18 mouse cellular contexts compared by ENCODE assay signal in genomic region chr11:121289859-121290258, GRCm38 (mm10). TPM values are rescaled to one million over a fixed set of nuclear protein-coding genes. Genes with fewer than 3 reads are reported as not detected.
A peak's percentile ranks its signal among the peaks of the same experiment; 100 is the strongest.
DNase-seq lines count a peak whose midpoint lies in the region; ATAC-seq and TF ChIP-seq lines count a peak whose summit lies in the region.
"Had no signal": no experiment of that assay in that cellular context is flagged by ENCODE, and none has a peak within 500 bp of the region (broad histone marks: within the 10 kb centered on the region; RNA-seq: fewer than 3 reads in every experiment).

No protein-coding gene starts in this region.

- H3K4me2 ChIP-seq in kidney, postnatal 0 days (ENCODE audit: low read length): no peak overlapping the region
- H3K4me2 ChIP-seq: stomach, embryonic 15.5 days had no signal

- H3K27me3 ChIP-seq in kidney, postnatal 0 days (ENCODE audit: insufficient read depth, low read length): no peaks in the 10 kb centered on the region
- H3K27me3 ChIP-seq in splenic B cell, adult 2 months (ENCODE audit: control insufficient read depth, insufficient read depth, low read length, poor library complexity, severe bottlenecking): no peaks in the 10 kb centered on the region
- H3K27me3 ChIP-seq: megakaryocyte, embryonic 14.5 days; stomach, embryonic 15.5 days had no signal

- no peak overlapping the region for H3K4me3 ChIP-seq in kidney, postnatal 0 days (replicated peaks; ENCODE audit: low read depth, low read length)
- H3K4me3 ChIP-seq: erythroblast, embryonic 14.5 days; megakaryocyte, embryonic 14.5 days; stomach, embryonic 15.5 days had no signal

- H3K27ac ChIP-seq in kidney, postnatal 0 days: no peak overlapping the region
- H3K27ac ChIP-seq: stomach, embryonic 15.5 days had no signal

- no peak for ATAC-seq in kidney, postnatal 0 days (replicated peaks; ENCODE audit: low FRiP score, low read depth)
- no peak for ATAC-seq in erythroid progenitor cell, adult 5-6 weeks (replicated peaks; ENCODE audit: low FRiP score, poor library complexity, severe bottlenecking)

- H3K36me3 ChIP-seq in kidney, postnatal 0 days (ENCODE audit: insufficient read depth, low read length): peaks cover 45% of the 10 kb centered on the region
- H3K36me3 ChIP-seq in splenic B cell, adult 2 months (ENCODE audit: control insufficient read depth, insufficient read depth, low read length, poor library complexity, severe bottlenecking): peaks cover 32% of the 10 kb centered on the region

- peak; percentile 15 for DNase-seq in kidney, postnatal 0 days (ENCODE audit: low spot score)
- no peak for DNase-seq in kidney, adult 8-10 months
- peak; percentile 19 for DNase-seq in thymus, postnatal 0 days (ENCODE audit: low spot score)
- no peak for DNase-seq in thymus, postnatal 10 days (ENCODE audit: low spot score in 2 of 2)
- DNase-seq in adipocyte (ENCODE audit: low spot score): peak; percentile 43
- peak; percentile 25 for DNase-seq in splenic B cell, adult 2 months (ENCODE audit: low read depth, low spot score)
- no peak for DNase-seq in cerebellum, postnatal 36 days
- DNase-seq: cerebellum, adult 18-20 months; embryo, embryonic 11 days; heart, adult 18-20 months; heart, postnatal 14 days; kidney, postnatal 14 days; lung, adult 18-20 months had no signal

- H3K4me1 ChIP-seq in kidney, postnatal 0 days (replicated peaks; ENCODE audit: insufficient read depth, low read length): no peaks in the 10 kb centered on the region
- H3K4me1 ChIP-seq: stomach, embryonic 15.5 days had no signal

- H3K9me3 ChIP-seq in kidney, postnatal 0 days (replicated peaks; ENCODE audit: low read length): no peaks in the 10 kb centered on the region
- H3K9me3 ChIP-seq: G1E; megakaryocyte, embryonic 14.5 days; stomach, embryonic 15.5 days had no signal

- WGBS in kidney, postnatal 0 days: 96% methylated on average over 3 of the region's 3 CpGs

- peak; percentile 48 for TF ChIP-seq CTCF in kidney, postnatal 0 days (IDR thresholded peaks at IDR 0.05; ENCODE audit: low read depth)

- H3K9ac ChIP-seq in kidney, postnatal 0 days (ENCODE audit: low read depth, low read length): no peak overlapping the region
- H3K9ac ChIP-seq: stomach, embryonic 15.5 days had no signal

RNA-seq across cellular contexts. Expression of gene Foxk2, which starts 30.1 kb away (rescaled TPM):
- 5.5 and 6.2 TPM in 2 replicates for polyA plus RNA-seq in kidney, postnatal 0 days (2015; fragmentation: Nextera tagmentation; extraction: Ambion mirVana)
- 5.2 and 7.0 TPM in 2 replicates for polyA plus RNA-seq in thymus, postnatal 0 days (2015; fragmentation: Nextera tagmentation; extraction: Ambion mirVana)
- total RNA-seq in erythroid progenitor cell, adult 5-6 weeks (2015; ENCODE audit: low replicate concordance): 16.6 and 18.4 TPM in 2 replicates
- total RNA-seq in erythroid progenitor cell, adult 5-6 weeks (2017; ENCODE audit: low replicate concordance): 15.8 and 32.2 TPM in 2 replicates

RNA-seq across cellular contexts. Expression of gene Narf, which starts 52.8 kb away (rescaled TPM):
- 30.7 and 34.6 TPM in 2 replicates for polyA plus RNA-seq in kidney, postnatal 0 days (2015; fragmentation: Nextera tagmentation; extraction: Ambion mirVana)
- polyA plus RNA-seq in thymus, postnatal 0 days (2015; fragmentation: Nextera tagmentation; extraction: Ambion mirVana): 28.5 and 41.6 TPM in 2 replicates
- total RNA-seq in erythroid progenitor cell, adult 5-6 weeks (2015; ENCODE audit: low replicate concordance): 109 and 126 TPM in 2 replicates
- 181 and 186 TPM in 2 replicates for total RNA-seq in erythroid progenitor cell, adult 5-6 weeks (2017; ENCODE audit: low replicate concordance)

Comparison
In these comparisons a context has a peak if more than half of its experiments do, and no peak if none do; other contexts are left out.
1. DNase-seq: peak in kidney, postnatal 0 days (single experiment), thymus, postnatal 0 days (single experiment), adipocyte (single experiment) and splenic B cell, adult 2 months (single experiment); none in kidney, adult 8-10 months (0 of 2), thymus, postnatal 10 days (0 of 2) and cerebellum, postnatal 36 days (0 of 2).